Mouse (Mus musculus): Measurements from ENCODE around the gene Irf1.

DNA sequence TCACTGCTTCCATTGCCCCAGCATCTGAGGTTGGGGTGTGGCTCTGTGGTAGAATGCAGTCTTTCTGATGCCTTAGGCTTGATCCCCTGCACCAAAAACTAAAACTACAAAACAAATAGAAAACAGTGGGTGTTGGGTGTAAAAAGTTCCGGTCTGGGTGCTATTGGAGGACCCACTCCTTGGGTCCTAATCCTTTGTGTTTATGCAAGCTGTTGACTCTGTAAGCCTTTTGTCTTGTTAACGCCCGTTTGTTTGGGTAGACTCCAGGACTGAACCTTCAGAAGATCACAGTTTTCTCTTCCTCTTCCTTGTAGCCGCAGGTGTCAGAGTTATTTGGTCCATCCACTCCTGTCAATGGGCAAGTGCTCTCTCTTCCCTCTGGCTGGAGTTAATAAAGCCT is 30.2 kb downstream of the Irf1 start:
- no peak for TF ChIP-seq POLR2A (IDR thresholded peaks at IDR 0.05; ENCODE audit: insufficient read length, low read depth)
- no peak for TF ChIP-seq MAX (IDR thresholded peaks at IDR 0.05; ENCODE audit: low read depth)

Data from myocyte (in vitro differentiated cells).